Mouse (Mus musculus) liver, adult 2 months (tissue): ENCODE data around the gene Mustn1.

Experiments used
- CTCF ChIP-seq: fragments of 200-500 bp; IDR thresholded peaks from 2 replicates; pipeline ENCODE4 v1.5.1; 2011; ENCODE audit warnings: low read depth, low read length, control low read depth
- POLR2A ChIP-seq: fragments of 200-500 bp; IDR thresholded peaks from 2 replicates; pipeline ENCODE4 v1.6.1; 2011; ENCODE audit warnings: low read length, control low read depth; ENCODE audit not compliant: insufficient read depth; ENCODE audit errors: extremely low read depth

DNA sequence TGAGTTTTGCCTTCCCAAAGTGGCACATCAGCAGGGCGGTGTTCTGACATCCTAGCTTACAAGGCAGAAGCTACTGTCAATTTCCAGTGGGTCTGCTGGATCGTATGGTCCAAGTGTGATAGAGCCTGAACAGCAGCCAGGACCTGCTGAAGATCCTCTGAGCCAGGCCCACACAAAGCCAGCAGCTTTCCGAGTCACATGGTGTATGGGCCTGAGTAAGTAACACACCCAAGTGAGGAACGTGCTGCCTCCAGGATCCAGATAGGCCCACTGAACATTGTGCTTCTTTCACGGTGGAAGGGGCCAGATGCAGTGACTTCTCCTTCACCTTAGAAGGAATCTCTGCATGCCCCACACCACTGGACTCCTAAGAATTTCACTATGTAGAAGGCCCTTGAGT, 26.7 kb upstream of the Mustn1 start:
- TF ChIP-seq CTCF (no peak), POLR2A (no peak)
